Mouse (Mus musculus): Measurements from ENCODE around the gene Myo5a. TPM values are rescaled to one million over a fixed set of nuclear protein-coding genes. Genes with fewer than 3 reads are reported as not detected.
A peak's percentile ranks its signal among the peaks of the same experiment; 100 is the strongest.

Gene Myo5a
- 1.4 and 1.5 TPM in 2 replicates for polyA plus RNA-seq (2015; fragmentation: Nextera tagmentation; extraction: Ambion mirVana)

GRCm38 (mm10) chr9:75070457-75071028 lies at the start of gene Myo5a:
Gene Myo5a, plus strand, starts transcription at chr9:75071015.
- no peaks in the 10 kb centered on the region for H3K36me3 ChIP-seq (replicated peaks)
- ATAC-seq (ENCODE audit: insufficient read depth), result no peak; the same call in 1 of the 2 replicates
- peaks cover 16% of the 10 kb centered on the region for H3K4me1 ChIP-seq (replicated peaks)
- H3K9ac ChIP-seq, result peak within 1 kb of the TSS; percentile 57; the same call in 1 of the 2 replicates
- H3K27me3 ChIP-seq, result peaks cover 43% of the 10 kb centered on the region
- H3K4me3 ChIP-seq (replicated peaks), result peak within 1 kb of the TSS; percentile 66
- H3K27ac ChIP-seq (replicated peaks), result peak within 1 kb of the TSS; percentile 29; the same call in 1 of the 2 replicates
- no peaks in the 10 kb centered on the region for H3K9me3 ChIP-seq (replicated peaks)
- WGBS (ENCODE audit: insufficient replicate concordance), result 23% methylated on average over 23 of the region's 23 CpGs
- H3K4me2 ChIP-seq, result peak within 1 kb of the TSS; percentile 91

GRCm38 (mm10) chr9:75022546-75022945 lies 48.3 kb upstream of the Myo5a start:
- Histone ChIP-seq H3K4me2 (no peak overlapping the region), H3K9me3 (replicated peaks) (no peaks in the 10 kb centered on the region), H3K9ac (no peak overlapping the region), H3K27ac (replicated peaks) (no peak overlapping the region), H3K27me3 (no peaks in the 10 kb centered on the region), H3K4me3 (replicated peaks) (no peak overlapping the region), H3K4me1 (replicated peaks) (peaks cover 9% of the 10 kb centered on the region), H3K36me3 (replicated peaks) (no peaks in the 10 kb centered on the region)
- no peak for ATAC-seq (ENCODE audit: insufficient read depth)
- WGBS (ENCODE audit: insufficient replicate concordance), result 71% methylated on average over 7 of the region's 7 CpGs

DNA sequence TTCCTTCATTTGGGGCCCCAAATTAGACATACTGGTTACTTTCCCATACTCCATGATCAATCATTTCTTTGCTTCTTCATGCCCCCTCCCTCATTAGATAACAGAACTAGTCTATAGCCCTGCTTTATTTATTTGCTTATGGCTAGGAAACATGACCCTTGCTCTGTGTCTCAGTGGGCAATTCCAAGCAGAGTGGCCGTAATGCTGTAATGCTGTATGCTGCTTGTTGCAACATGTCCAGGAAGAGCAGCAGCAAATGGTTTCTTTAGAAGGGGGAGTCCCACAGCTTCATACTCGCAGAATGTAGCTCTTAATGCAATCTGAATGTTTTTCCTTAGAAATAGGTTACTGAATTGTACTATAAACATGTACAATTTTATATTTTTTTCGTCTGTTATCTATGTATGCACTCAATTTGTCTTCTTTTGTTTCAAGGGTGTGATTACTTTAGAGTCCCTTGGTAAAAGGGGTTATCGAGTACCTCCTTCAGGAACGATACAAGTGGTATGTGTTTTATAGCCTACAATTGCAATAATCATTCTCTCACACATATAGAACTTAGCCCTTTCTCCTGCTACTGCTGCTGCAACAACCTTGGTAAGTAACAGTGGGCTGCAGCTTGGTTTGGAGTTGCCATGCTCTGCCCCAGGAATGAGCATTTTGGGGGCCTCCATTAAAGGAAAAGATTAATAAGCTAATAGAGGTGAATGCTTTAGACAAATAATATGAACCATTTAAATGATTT lies 47.5 kb upstream of the Myo5a start:
- Histone ChIP-seq H3K27ac (replicated peaks) (no peak overlapping the region), H3K36me3 (replicated peaks) (no peaks in the 10 kb centered on the region), H3K4me1 (replicated peaks) (peaks cover 9% of the 10 kb centered on the region), H3K4me2 (no peak overlapping the region), H3K9me3 (replicated peaks) (no peaks in the 10 kb centered on the region), H3K27me3 (no peaks in the 10 kb centered on the region), H3K9ac (no peak overlapping the region), H3K4me3 (replicated peaks) (no peak overlapping the region)
- ATAC-seq (ENCODE audit: insufficient read depth), result peak; percentile 37; the same call in 1 of the 2 replicates
- 58% methylated on average over 5 of the region's 5 CpGs for WGBS (ENCODE audit: insufficient replicate concordance)

GRCm38 (mm10) chr9:75024089-75024488 lies 46.7 kb upstream of the Myo5a start:
- WGBS (ENCODE audit: insufficient replicate concordance), result 31% methylated on average over 7 of the region's 7 CpGs
- Histone ChIP-seq H3K27me3 (no peaks in the 10 kb centered on the region), H3K27ac (replicated peaks) (no peak overlapping the region), H3K36me3 (replicated peaks) (no peaks in the 10 kb centered on the region), H3K4me3 (replicated peaks) (no peak overlapping the region), H3K4me1 (replicated peaks) (peaks cover 9% of the 10 kb centered on the region), H3K9ac (no peak overlapping the region), H3K4me2 (no peak overlapping the region), H3K9me3 (replicated peaks) (no peaks in the 10 kb centered on the region)
- ATAC-seq (ENCODE audit: insufficient read depth), result peak; percentile 60

DNA sequence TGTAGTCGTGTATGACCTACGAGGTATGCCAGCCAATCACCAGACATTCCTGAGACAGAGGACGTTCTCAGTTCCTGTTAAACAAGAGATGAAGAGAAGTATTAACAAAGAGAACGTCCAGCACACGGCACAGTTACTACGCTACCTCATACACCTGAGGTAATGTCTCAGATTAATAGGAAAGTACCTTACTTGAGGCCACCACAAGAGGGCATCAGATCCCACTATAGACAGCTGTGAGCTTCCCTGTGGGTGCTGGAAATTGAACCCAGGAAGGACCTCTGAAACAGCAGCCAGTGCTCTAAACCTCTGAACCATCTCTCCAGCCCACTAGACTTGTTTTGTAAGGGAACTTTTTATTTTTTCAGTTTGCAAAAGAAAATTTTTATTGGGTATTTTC lies 45.1 kb upstream of the Myo5a start:
- H3K9ac ChIP-seq, result no peak overlapping the region
- H3K4me2 ChIP-seq, result no peak overlapping the region
- H3K27me3 ChIP-seq, result no peaks in the 10 kb centered on the region
- no peak overlapping the region for H3K4me3 ChIP-seq (replicated peaks)
- H3K9me3 ChIP-seq (replicated peaks), result no peaks in the 10 kb centered on the region
- H3K27ac ChIP-seq (replicated peaks), result no peak overlapping the region
- H3K4me1 ChIP-seq (replicated peaks), result peaks cover 9% of the 10 kb centered on the region
- H3K36me3 ChIP-seq (replicated peaks), result no peaks in the 10 kb centered on the region
- ATAC-seq (ENCODE audit: insufficient read depth), result no peak
- WGBS (ENCODE audit: insufficient replicate concordance), result 59% methylated on average over 6 of the region's 6 CpGs

- no peak overlapping the region for H3K9ac ChIP-seq
- no peaks in the 10 kb centered on the region for H3K27me3 ChIP-seq
- H3K36me3 ChIP-seq (replicated peaks), result no peaks in the 10 kb centered on the region
- no peak overlapping the region for H3K4me2 ChIP-seq
- H3K9me3 ChIP-seq (replicated peaks), result no peaks in the 10 kb centered on the region
- ATAC-seq (ENCODE audit: insufficient read depth), result no peak
- 80% methylated on average over 1 of the region's 1 CpGs for WGBS (ENCODE audit: insufficient replicate concordance)
- H3K4me1 ChIP-seq (replicated peaks), result peaks cover 10% of the 10 kb centered on the region
- no peak overlapping the region for H3K4me3 ChIP-seq (replicated peaks)
- no peak overlapping the region for H3K27ac ChIP-seq (replicated peaks)
Observed at GRCm38 (mm10) chr9:75032408-75032807, 38.4 kb upstream of the Myo5a start.

DNA sequence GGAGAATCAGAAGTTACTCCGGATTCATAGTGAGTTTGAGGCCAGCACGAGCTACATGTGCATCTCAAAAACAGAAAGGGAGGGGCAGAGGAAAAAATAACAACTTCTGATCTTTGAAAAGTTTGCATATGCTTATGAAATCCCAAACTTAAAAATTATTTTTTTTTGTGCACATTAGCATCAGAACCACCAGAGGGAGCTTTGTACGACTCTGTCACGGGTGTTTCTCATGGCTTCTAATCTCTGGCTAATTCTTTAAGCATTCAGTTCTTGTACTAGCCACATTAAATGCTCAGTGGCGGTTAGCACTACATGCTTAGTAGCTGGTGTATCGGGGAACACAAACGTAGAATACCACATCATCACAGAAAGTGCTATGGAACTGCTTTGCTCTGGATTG lies 37.7 kb upstream of the Myo5a start:
- Histone ChIP-seq H3K4me2 (no peak overlapping the region), H3K9me3 (replicated peaks) (no peaks in the 10 kb centered on the region), H3K9ac (no peak overlapping the region), H3K4me1 (replicated peaks) (peaks cover 10% of the 10 kb centered on the region), H3K27me3 (no peaks in the 10 kb centered on the region), H3K27ac (replicated peaks) (no peak overlapping the region), H3K4me3 (replicated peaks) (no peak overlapping the region), H3K36me3 (replicated peaks) (no peaks in the 10 kb centered on the region)
- no peak for ATAC-seq (ENCODE audit: insufficient read depth)
- 30% methylated on average over 7 of the region's 7 CpGs for WGBS (ENCODE audit: insufficient replicate concordance)

DNA sequence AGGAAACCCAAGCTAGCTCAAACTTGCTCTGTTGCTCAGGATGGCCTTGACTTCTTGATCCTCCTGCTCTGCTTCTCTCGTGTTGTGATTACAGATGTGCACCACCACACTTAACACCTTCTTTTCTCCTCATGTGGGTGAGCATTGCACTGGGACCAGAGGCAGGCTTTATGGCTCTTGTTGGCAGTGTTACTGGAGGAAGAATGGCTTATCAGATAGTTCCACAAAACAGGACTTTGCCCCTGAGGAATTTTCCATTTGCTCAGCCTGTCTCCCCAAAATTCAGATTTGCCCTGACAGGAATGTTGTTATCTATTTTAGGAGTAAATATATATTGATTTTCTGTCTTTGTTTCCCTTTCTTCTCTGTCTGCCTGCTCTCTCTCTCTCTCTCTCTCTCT lies 36.1 kb upstream of the Myo5a start:
- H3K36me3 ChIP-seq (replicated peaks), result no peaks in the 10 kb centered on the region
- H3K4me3 ChIP-seq (replicated peaks), result no peak overlapping the region
- H3K27ac ChIP-seq (replicated peaks), result no peak overlapping the region
- ATAC-seq (ENCODE audit: insufficient read depth), result no peak
- no peak overlapping the region for H3K9ac ChIP-seq
- H3K27me3 ChIP-seq, result no peaks in the 10 kb centered on the region
- H3K9me3 ChIP-seq (replicated peaks), result no peaks in the 10 kb centered on the region
- H3K4me1 ChIP-seq (replicated peaks), result peaks cover 21% of the 10 kb centered on the region
- WGBS (ENCODE audit: insufficient replicate concordance), result 40% methylated on average over 1 of the region's 1 CpGs
- H3K4me2 ChIP-seq, result no peak overlapping the region

DNA sequence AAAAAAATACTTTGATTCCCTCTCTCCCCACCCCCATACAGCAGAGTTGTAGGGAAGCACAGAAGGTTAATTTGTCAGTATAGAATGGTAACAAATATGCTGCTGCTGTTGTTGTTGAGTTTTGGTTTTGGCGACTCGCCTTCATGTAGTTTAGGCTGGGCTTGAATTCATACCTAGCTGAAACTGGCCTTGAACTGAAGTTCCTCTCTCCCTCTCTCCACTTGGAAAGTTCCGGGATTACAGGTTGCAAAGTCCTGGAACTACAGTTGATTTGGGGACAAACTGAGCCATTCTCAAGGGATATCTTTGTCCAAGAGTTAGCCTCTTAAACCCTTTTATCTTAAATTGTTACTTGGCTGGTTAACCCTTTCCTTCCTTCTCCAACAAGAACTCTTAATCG lies 34.9 kb upstream of the Myo5a start:
- no peaks in the 10 kb centered on the region for H3K9me3 ChIP-seq (replicated peaks)
- 60% methylated on average over 4 of the region's 4 CpGs for WGBS (ENCODE audit: insufficient replicate concordance)
- no peak overlapping the region for H3K4me2 ChIP-seq
- H3K36me3 ChIP-seq (replicated peaks), result 0 out of 2 replicates have a peak, but pooled peaks cover 3% of the 10 kb centered on the region
- no peak overlapping the region for H3K27ac ChIP-seq (replicated peaks)
- no peaks in the 10 kb centered on the region for H3K27me3 ChIP-seq
- H3K9ac ChIP-seq, result no peak overlapping the region
- H3K4me1 ChIP-seq (replicated peaks), result peaks cover 26% of the 10 kb centered on the region
- ATAC-seq (ENCODE audit: insufficient read depth), result no peak
- H3K4me3 ChIP-seq (replicated peaks), result no peak overlapping the region

DNA sequence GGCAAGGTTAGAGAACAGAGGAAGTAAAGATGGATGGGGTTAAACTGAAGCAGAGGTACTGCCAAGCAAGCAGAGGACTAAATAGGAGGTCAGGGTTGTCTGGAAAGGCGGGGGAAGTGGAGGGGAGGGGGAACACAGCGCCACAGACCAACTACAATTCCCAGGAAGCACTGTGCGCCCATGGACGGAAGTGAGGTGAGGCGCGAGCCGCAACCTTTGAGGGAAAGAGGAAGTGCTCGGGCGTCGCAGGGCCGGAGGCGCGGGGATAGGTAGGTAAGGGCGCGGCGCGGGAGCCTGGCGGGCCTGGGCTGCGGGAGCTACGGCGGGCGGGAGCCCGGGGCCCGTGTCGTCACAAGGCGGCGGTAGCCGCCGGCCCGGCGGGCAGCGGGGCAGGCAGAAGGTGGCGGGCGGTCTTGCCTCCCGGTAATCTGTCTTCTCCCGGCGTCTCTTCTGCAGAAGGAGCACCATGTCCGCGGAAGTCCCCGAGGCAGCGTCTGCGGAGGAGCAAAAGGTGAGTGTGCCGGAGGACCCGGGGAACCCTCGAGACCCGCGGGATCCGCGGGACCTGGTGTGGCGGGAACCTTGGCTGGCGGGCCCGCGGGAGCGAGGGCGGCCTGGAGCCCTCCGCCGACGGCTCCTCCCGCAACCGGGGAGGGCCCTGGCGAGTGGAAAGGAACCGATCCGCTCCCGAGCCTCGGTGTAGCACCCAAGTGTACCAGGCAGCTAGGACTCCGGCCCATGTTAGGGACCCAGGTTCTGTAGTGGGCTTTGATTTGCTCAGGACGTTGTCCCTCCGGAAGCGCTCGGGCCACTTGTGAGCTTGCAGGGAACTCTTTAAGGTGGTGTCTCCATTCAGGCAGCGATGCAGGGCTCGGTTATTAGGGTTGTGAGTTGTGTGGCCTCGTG lies 33.1 kb upstream of the Myo5a start, which contains the start of gene Arpp19:
TSS of gene Arpp19 (plus strand) at position 164 of the 906 bp plus-strand sequence.
- under 1% methylated on average over 73 of the region's 73 CpGs for WGBS (ENCODE audit: insufficient replicate concordance)
- Histone ChIP-seq H3K27ac (replicated peaks) (peak within 1 kb of the TSS; percentile 70), H3K4me3 (replicated peaks) (peak within 1 kb of the TSS; percentile 86), H3K27me3 (no peaks in the 10 kb centered on the region), H3K4me2 (peak within 1 kb of the TSS; percentile 83), H3K9ac (peak within 1 kb of the TSS; percentile 82), H3K9me3 (replicated peaks) (no peaks in the 10 kb centered on the region), H3K4me1 (replicated peaks) (peaks cover 26% of the 10 kb centered on the region), H3K36me3 (replicated peaks) (0 out of 2 replicates have a peak, but pooled peaks cover 3% of the 10 kb centered on the region)
- ATAC-seq (ENCODE audit: insufficient read depth), result peak; percentile 85

- WGBS (ENCODE audit: insufficient replicate concordance), result under 1% methylated on average over 10 of the region's 10 CpGs
- Histone ChIP-seq H3K4me3 (replicated peaks) (peak overlapping the region; percentile 86), H3K27ac (replicated peaks) (no peak overlapping the region), H3K27me3 (no peaks in the 10 kb centered on the region), H3K4me1 (replicated peaks) (peaks cover 26% of the 10 kb centered on the region), H3K9ac (peak overlapping the region; percentile 82), H3K9me3 (replicated peaks) (no peaks in the 10 kb centered on the region), H3K36me3 (replicated peaks) (peaks cover 3% of the 10 kb centered on the region; the same call in 1 of the 2 replicates), H3K4me2 (peak overlapping the region; percentile 83)
- ATAC-seq (ENCODE audit: insufficient read depth), result no peak; the same call in 1 of the 2 replicates
Observed at GRCm38 (mm10) chr9:75038357-75038688, 32.5 kb upstream of the Myo5a start.

All from liver, embryonic 15.5 days (tissue).